29 mouse cellular contexts compared by ENCODE assay signal in genomic region chr3:9491766-9492283, GRCm38 (mm10).
DNase-seq lines count a peak whose midpoint lies in the region; ATAC-seq and TF ChIP-seq lines count a peak whose summit lies in the region.
"Had no signal": no experiment of that assay in that cellular context is flagged by ENCODE, and none has a peak within 500 bp of the region (broad histone marks: within the 10 kb centered on the region; RNA-seq: fewer than 3 reads in every experiment).

No protein-coding gene starts in this region.

- TF ChIP-seq CTCF in CH12.LX (conservative IDR thresholded peaks at IDR 0.05 in 1 of 2, IDR thresholded peaks at IDR 0.05 in 1 of 2; ENCODE audit: low read depth in 2 of 2, low read length in 2 of 2): no peak

- no peak for DNase-seq in intestine, embryonic 14.5 days (ENCODE audit: low spot score)
- DNase-seq in CH12.LX (ENCODE audit: extremely low read depth) (peak; percentile 30), ZHBTc4 (ENCODE audit: low read depth, low spot score) (peak; percentile 62)
- DNase-seq in left cerebral cortex, postnatal 14 days (ENCODE audit: low spot score in 2 of 2): no peak
- DNase-seq in gastrocnemius, postnatal 14 days: no peak
- DNase-seq: adrenal gland, postnatal 14 days; cerebellum, adult 9-10 months; cerebellum, postnatal 36 days; gastrocnemius, postnatal 25 days; heart, adult 18-20 months; heart, postnatal 36 days; kidney, postnatal 14 days; layer of hippocampus, adult 9-11 months; lung, postnatal 36 days had no signal

- H3K4me3 ChIP-seq in intestine, embryonic 14.5 days (ENCODE audit: low read depth, low read length): no peak overlapping the region
- no peak overlapping the region for H3K4me3 ChIP-seq in intestine, embryonic 15.5 days (replicated peaks)
- H3K4me3 ChIP-seq in CH12.LX (replicated peaks in 1 of 3; ENCODE audit: low read depth in 2 of 3, low read length in 2 of 3, poor library complexity in 1 of 3) (no peak overlapping the region), macrophage (ENCODE audit: inconsistent target) (no peak overlapping the region)
- H3K4me3 ChIP-seq in forebrain, embryonic 16.5 days (replicated peaks; ENCODE audit: low read length): no peak overlapping the region
- H3K4me3 ChIP-seq: forebrain, embryonic 13.5 days; hindbrain, embryonic 12.5 days; limb, embryonic 12.5 days; liver, embryonic 15.5 days; lung, embryonic 15.5 days; midbrain, embryonic 15.5 days; myocyte; neural tube, embryonic 12.5 days; stomach, embryonic 15.5 days had no signal

- H3K36me3 ChIP-seq in intestine, embryonic 14.5 days (ENCODE audit: control insufficient read depth, insufficient read depth, low read length): no peaks in the 10 kb centered on the region
- no peaks in the 10 kb centered on the region for H3K36me3 ChIP-seq in intestine, embryonic 15.5 days
- H3K36me3 ChIP-seq in CH12.LX (replicated peaks in 1 of 2; ENCODE audit: control insufficient read depth in 1 of 2, insufficient read depth in 1 of 2, low read length in 1 of 2): no peaks in the 10 kb centered on the region
- H3K36me3 ChIP-seq in macrophage (ENCODE audit: inconsistent target): no peaks in the 10 kb centered on the region
- no peaks in the 10 kb centered on the region for H3K36me3 ChIP-seq in forebrain, embryonic 16.5 days (ENCODE audit: control insufficient read depth, insufficient read depth)
- H3K36me3 ChIP-seq: hindbrain, embryonic 12.5 days; limb, embryonic 12.5 days; liver, embryonic 15.5 days; lung, embryonic 15.5 days; midbrain, embryonic 15.5 days; neural tube, embryonic 12.5 days; stomach, embryonic 15.5 days had no signal

- no peak overlapping the region for H3K4me2 ChIP-seq in intestine, embryonic 14.5 days (ENCODE audit: low read length)
- no peak overlapping the region for H3K4me2 ChIP-seq in intestine, embryonic 15.5 days (replicated peaks)
- no peak overlapping the region for H3K4me2 ChIP-seq in CH12.LX (ENCODE audit: insufficient read depth, low read depth, poor library complexity, severe bottlenecking)
- no peak overlapping the region for H3K4me2 ChIP-seq in forebrain, embryonic 16.5 days (ENCODE audit: low read length)
- H3K4me2 ChIP-seq: forebrain, embryonic 13.5 days; heart, embryonic 11.5 days; hindbrain, embryonic 12.5 days; limb, embryonic 12.5 days; liver, embryonic 15.5 days; lung, embryonic 15.5 days; midbrain, embryonic 15.5 days; neural tube, embryonic 12.5 days; stomach, embryonic 15.5 days had no signal

- no peak overlapping the region for H3K27ac ChIP-seq in intestine, embryonic 14.5 days (ENCODE audit: low read depth)
- H3K27ac ChIP-seq in intestine, embryonic 15.5 days: no peak overlapping the region
- H3K27ac ChIP-seq in CH12.LX (ENCODE audit: insufficient read depth, low read depth) (no peak overlapping the region), macrophage (0 out of 2 replicates have a peak overlapping the region, but pooled peaks have one; percentile 0)
- H3K27ac ChIP-seq in forebrain, embryonic 16.5 days (ENCODE audit: low read length): no peak overlapping the region
- H3K27ac ChIP-seq: forebrain, embryonic 13.5 days; hindbrain, embryonic 12.5 days; hindbrain, postnatal 0 days; limb, embryonic 12.5 days; liver, embryonic 15.5 days; lung, embryonic 15.5 days; midbrain, embryonic 15.5 days; neural tube, embryonic 12.5 days; stomach, embryonic 15.5 days had no signal

- H3K4me1 ChIP-seq in intestine, embryonic 14.5 days (replicated peaks; ENCODE audit: control insufficient read depth, insufficient read depth, low read length): no peaks in the 10 kb centered on the region
- no peaks in the 10 kb centered on the region for H3K4me1 ChIP-seq in intestine, embryonic 15.5 days (replicated peaks)
- peaks cover 0 to 11% of the 10 kb centered on the region in 2 experiments; a peak in 2 of 4 replicates for H3K4me1 ChIP-seq in CH12.LX (ENCODE audit: control insufficient read depth in 1 of 2, insufficient read depth in 2 of 2)
- H3K4me1 ChIP-seq in forebrain, embryonic 16.5 days (replicated peaks; ENCODE audit: control insufficient read depth, insufficient read depth, low read length): no peaks in the 10 kb centered on the region; the same call in 1 of the 2 replicates
- H3K4me1 ChIP-seq: hindbrain, embryonic 12.5 days; liver, embryonic 15.5 days; lung, embryonic 15.5 days; midbrain, embryonic 15.5 days; neural tube, embryonic 12.5 days; stomach, embryonic 15.5 days had no signal

- dilution Hi-C loops in CH12.LX (cut with MboI; ENCODE audit: extremely low pct_ligation_motif_present, extremely low pct_unique_long_range_greater_than_20kb, low sequenced_read_pairs): no loop called here

- in situ Hi-C loops in CH12.LX (cut with MboI; ENCODE audit: low pct_ligation_motif_present, low pct_unique_long_range_greater_than_20kb, low sequenced_read_pairs): loop anchor here (25.0 kb wide), 2 partner anchors 445 to 530 kb away; no protein-coding TSS in a partner anchor

- TF ChIP-seq POLR2A in CH12.LX (IDR thresholded peaks at IDR 0.05; ENCODE audit: low read depth, low read length): no peak

- 0 out of 2 replicates have a peak, but pooled peaks have one; percentile 8 for ATAC-seq in intestine, embryonic 14.5 days (replicated peaks; ENCODE audit: low FRiP score, low TSS enrichment, low read depth)
- ATAC-seq in intestine, embryonic 15.5 days: no peak
- no peak for ATAC-seq in forebrain, embryonic 16.5 days
- ATAC-seq: forebrain, embryonic 13.5 days; hindbrain, postnatal 0 days; intestine, postnatal 0 days; midbrain, embryonic 15.5 days had no signal

- no peaks in the 10 kb centered on the region for H3K79me2 ChIP-seq in CH12.LX (replicated peaks; ENCODE audit: control insufficient read depth, extremely low read depth, insufficient read depth, poor library complexity, severe bottlenecking)
- H3K79me2 ChIP-seq in macrophage (ENCODE audit: inconsistent target): no peaks in the 10 kb centered on the region; the same call in 1 of the 2 replicates

- WGBS in intestine, embryonic 14.5 days: 86% methylated on average over 4 of the region's 4 CpGs
- WGBS in intestine, embryonic 15.5 days: 81% methylated on average over 4 of the region's 4 CpGs
- WGBS in macrophage (ENCODE audit: missing documents): 93% methylated on average over 4 of the region's 4 CpGs
- 51% methylated on average over 4 of the region's 4 CpGs for WGBS in forebrain, embryonic 16.5 days

- no peaks in the 10 kb centered on the region for H3K9me3 ChIP-seq in intestine, embryonic 14.5 days (ENCODE audit: control insufficient read depth, low read length)
- no peaks in the 10 kb centered on the region for H3K9me3 ChIP-seq in intestine, embryonic 15.5 days
- H3K9me3 ChIP-seq in CH12.LX (replicated peaks; ENCODE audit: low read length): no peaks in the 10 kb centered on the region
- no peaks in the 10 kb centered on the region for H3K9me3 ChIP-seq in forebrain, embryonic 16.5 days (ENCODE audit: control insufficient read depth, low read length)
- H3K9me3 ChIP-seq: forebrain, embryonic 13.5 days; hindbrain, embryonic 12.5 days; limb, embryonic 12.5 days; liver, embryonic 15.5 days; lung, embryonic 15.5 days; midbrain, embryonic 15.5 days; neural tube, embryonic 12.5 days; stomach, embryonic 15.5 days had no signal

- H3K9ac ChIP-seq in intestine, embryonic 14.5 days (ENCODE audit: low read length): no peak overlapping the region
- no peak overlapping the region for H3K9ac ChIP-seq in intestine, embryonic 15.5 days
- H3K9ac ChIP-seq in CH12.LX (ENCODE audit: insufficient read depth, low read depth): no peak overlapping the region
- H3K9ac ChIP-seq in forebrain, embryonic 16.5 days (replicated peaks; ENCODE audit: low read depth, low read length): no peak overlapping the region
- H3K9ac ChIP-seq: forebrain, embryonic 13.5 days; hindbrain, embryonic 12.5 days; limb, embryonic 12.5 days; liver, embryonic 15.5 days; lung, embryonic 15.5 days; midbrain, embryonic 15.5 days; neural tube, embryonic 12.5 days; stomach, embryonic 15.5 days had no signal

- TF ChIP-seq EP300 in CH12.LX (IDR thresholded peaks at IDR 0.05; ENCODE audit: low read length): no peak

- TF ChIP-seq RAD21 in CH12.LX (IDR thresholded peaks at IDR 0.05; ENCODE audit: low read depth, low read length): no peak

- intact Hi-C loops in left cerebral cortex, postnatal 14 days (cut with DNase I): no loop called here
- intact Hi-C loops in gastrocnemius, postnatal 14 days (cut with DNase I; ENCODE audit: low total_unique reads): no loop called here

- H3K27me3 ChIP-seq in intestine, embryonic 14.5 days (replicated peaks; ENCODE audit: control insufficient read depth, insufficient read depth, low read length): no peaks in the 10 kb centered on the region
- H3K27me3 ChIP-seq in intestine, embryonic 15.5 days (replicated peaks): no peaks in the 10 kb centered on the region
- H3K27me3 ChIP-seq in CH12.LX (replicated peaks): no peaks in the 10 kb centered on the region
- no peaks in the 10 kb centered on the region for H3K27me3 ChIP-seq in forebrain, embryonic 16.5 days (replicated peaks; ENCODE audit: control insufficient read depth, insufficient read depth, low read length)
- H3K27me3 ChIP-seq: forebrain, embryonic 13.5 days; hindbrain, embryonic 12.5 days; limb, embryonic 12.5 days; liver, embryonic 15.5 days; lung, embryonic 15.5 days; midbrain, embryonic 15.5 days; neural tube, embryonic 12.5 days; stomach, embryonic 15.5 days had no signal

TF ChIP-seq in CH12.LX, 34 proteins besides CTCF, POLR2A, EP300 and RAD21:
- no peak for TF ChIP-seq CHD1 (IDR thresholded peaks at IDR 0.05; ENCODE audit: low read depth, low read length)
- no peak for TF ChIP-seq NELFE (IDR thresholded peaks at IDR 0.05; ENCODE audit: low read depth, low read length)
- no peak for TF ChIP-seq USF2 (conservative IDR thresholded peaks at IDR 0.05; ENCODE audit: low read depth, low read length)
- no peak for TF ChIP-seq POLR2AphosphoS2 (IDR thresholded peaks at IDR 0.05; ENCODE audit: low read depth, low read length)
- no peak for TF ChIP-seq TBP (conservative IDR thresholded peaks at IDR 0.05; ENCODE audit: low read depth, low read length)
- TF ChIP-seq E2F4 (IDR thresholded peaks at IDR 0.05; ENCODE audit: insufficient replicate concordance, low read depth, low read length): no peak
- no peak for TF ChIP-seq CHD2 (IDR thresholded peaks at IDR 0.05; ENCODE audit: low read length)
- no peak for TF ChIP-seq RCOR1 (conservative IDR thresholded peaks at IDR 0.05; ENCODE audit: low read depth, low read length)
- TF ChIP-seq USF1 (IDR thresholded peaks at IDR 0.05; ENCODE audit: low read depth, low read length): no peak
- no peak for TF ChIP-seq NRF1 (IDR thresholded peaks at IDR 0.05; ENCODE audit: low read depth, low read length)
- no peak for TF ChIP-seq SIN3A (IDR thresholded peaks at IDR 0.05; ENCODE audit: low read length)
- TF ChIP-seq SMC3 (IDR thresholded peaks at IDR 0.05; ENCODE audit: low read depth, low read length): no peak
- no peak for TF ChIP-seq ETS1 (conservative IDR thresholded peaks at IDR 0.05; ENCODE audit: low read depth, low read length)
- TF ChIP-seq ZC3H11A (IDR thresholded peaks at IDR 0.05; ENCODE audit: low read depth, low read length): no peak
- TF ChIP-seq MXI1 (IDR thresholded peaks at IDR 0.05; ENCODE audit: low read depth, low read length): no peak

Comparison
In these comparisons a context has a peak if more than half of its experiments do, and no peak if none do; other contexts are left out.
1. DNase-seq: peak in CH12.LX (single experiment) and ZHBTc4 (single experiment); none in intestine, embryonic 14.5 days (single experiment), left cerebral cortex, postnatal 14 days (0 of 2) and gastrocnemius, postnatal 14 days (single experiment).